Mouse (Mus musculus): ENCODE data around the gene Slc25a14. TPM values are rescaled to one million over a fixed set of nuclear protein-coding genes. Genes with fewer than 3 reads are reported as not detected.

Gene Slc25a14
- 3.3 and 4.3 TPM in 2 replicates for total RNA-seq (2014; fragmentation: Nextera tagmentation)
- total RNA-seq (2017), result 8.0 and 8.4 TPM in 2 replicates

GRCm38 (mm10) chrX:48623379-48624053 lies at the start of gene Slc25a14:
Slc25a14 (plus strand) TSS chrX:48623413.
- ATAC-seq (replicated peaks; ENCODE audit: low FRiP score, low TSS enrichment, poor library complexity, severe bottlenecking), result peak; percentile 99

DNA sequence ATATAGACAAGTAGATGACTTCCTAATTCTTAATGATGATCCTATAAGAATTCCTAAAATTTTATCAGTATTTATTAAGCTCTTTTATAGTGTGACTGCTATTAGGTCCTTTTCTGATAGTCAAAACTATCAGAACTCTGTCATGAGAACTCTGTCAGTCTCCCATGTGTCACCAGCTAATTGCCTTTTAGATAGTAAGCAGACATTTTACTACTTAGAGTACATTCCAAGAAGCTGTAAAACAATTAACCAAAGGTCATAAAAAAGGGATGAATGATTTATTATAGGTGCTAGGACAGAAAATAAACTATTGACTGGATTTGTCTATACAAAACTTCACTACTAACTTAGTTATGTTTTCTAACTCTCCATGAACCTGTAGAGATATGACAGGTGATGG lies 39.9 kb upstream of the Slc25a14 start:
- ATAC-seq (replicated peaks; ENCODE audit: low FRiP score, low TSS enrichment, poor library complexity, severe bottlenecking), result no peak

DNA sequence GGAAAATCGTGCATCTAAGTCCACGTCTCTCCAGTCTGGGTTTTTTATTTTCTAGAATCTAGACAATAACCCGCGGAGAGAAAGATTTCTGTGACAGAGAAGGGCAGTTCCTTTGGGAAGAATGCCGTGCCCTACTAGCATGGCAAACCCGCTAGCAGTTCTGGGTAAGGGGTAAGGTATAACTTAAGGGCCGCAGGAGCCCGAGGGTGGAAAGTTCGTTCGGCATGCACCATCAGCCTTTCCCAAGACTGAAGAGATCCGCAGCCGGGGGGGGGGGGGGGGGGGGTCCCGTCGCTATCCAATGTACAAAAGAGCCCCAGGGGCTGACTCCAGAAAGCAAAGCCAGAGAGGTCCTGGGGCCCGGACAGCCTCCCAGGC lies 29.5 kb upstream of the Slc25a14 start:
- ATAC-seq (replicated peaks; ENCODE audit: low FRiP score, low TSS enrichment, poor library complexity, severe bottlenecking), result no peak

DNA sequence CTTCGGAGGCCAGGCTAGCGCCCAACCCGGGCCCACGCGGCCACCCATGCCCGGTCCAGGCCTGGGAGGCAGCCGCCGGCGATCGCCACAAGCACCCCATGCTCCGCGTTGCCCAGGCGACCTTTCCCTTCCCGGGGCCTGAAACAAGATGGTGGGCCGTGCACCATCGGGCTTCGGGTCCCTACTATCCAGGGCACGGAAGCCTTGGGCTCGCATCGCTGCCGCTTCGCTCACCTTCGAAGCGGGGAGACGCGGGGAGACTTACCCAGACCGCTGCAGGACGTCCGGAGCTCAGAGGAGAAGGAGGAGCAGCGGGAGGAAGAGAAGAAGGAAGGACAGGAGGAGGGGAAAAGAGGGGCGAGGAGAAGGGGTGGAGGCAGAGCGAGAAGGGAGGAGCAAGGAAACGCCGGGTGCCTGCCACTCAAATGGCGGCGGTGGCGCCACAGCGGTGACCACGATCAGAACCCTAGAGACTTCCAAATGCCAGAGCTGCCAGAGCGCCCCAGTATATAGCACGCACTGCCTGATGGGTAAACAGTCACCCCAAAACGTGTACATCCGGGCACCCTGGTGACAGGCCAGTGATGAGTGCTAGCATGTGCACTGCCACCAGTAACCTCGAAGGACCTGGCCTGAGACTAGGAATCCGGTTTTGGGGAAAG lies 29.0 kb upstream of the Slc25a14 start, which contains the start of gene Zfp280c:
Gene Zfp280c, minus strand, starts transcription at position 406 of the 662 bp plus-strand sequence.
- ATAC-seq (replicated peaks; ENCODE audit: low FRiP score, low TSS enrichment, poor library complexity, severe bottlenecking), result peak; percentile 99

- no peak for ATAC-seq (replicated peaks; ENCODE audit: low FRiP score, low TSS enrichment, poor library complexity, severe bottlenecking)
These were observed 27.2 kb upstream of the Slc25a14 start for GRCm38 (mm10) chrX:48596053-48596452.

GRCm38 (mm10) chrX:48596906-48597305 lies 26.3 kb upstream of the Slc25a14 start:
- ATAC-seq (replicated peaks; ENCODE audit: low FRiP score, low TSS enrichment, poor library complexity, severe bottlenecking), result no peak

- ATAC-seq (replicated peaks; ENCODE audit: low FRiP score, low TSS enrichment, poor library complexity, severe bottlenecking), result no peak
These were observed 18.3 kb upstream of the Slc25a14 start for GRCm38 (mm10) chrX:48604872-48605271.

- ATAC-seq (replicated peaks; ENCODE audit: low FRiP score, low TSS enrichment, poor library complexity, severe bottlenecking), result no peak
These were observed 199 bp upstream of the Slc25a14 start for GRCm38 (mm10) chrX:48623049-48623378.

DNA sequence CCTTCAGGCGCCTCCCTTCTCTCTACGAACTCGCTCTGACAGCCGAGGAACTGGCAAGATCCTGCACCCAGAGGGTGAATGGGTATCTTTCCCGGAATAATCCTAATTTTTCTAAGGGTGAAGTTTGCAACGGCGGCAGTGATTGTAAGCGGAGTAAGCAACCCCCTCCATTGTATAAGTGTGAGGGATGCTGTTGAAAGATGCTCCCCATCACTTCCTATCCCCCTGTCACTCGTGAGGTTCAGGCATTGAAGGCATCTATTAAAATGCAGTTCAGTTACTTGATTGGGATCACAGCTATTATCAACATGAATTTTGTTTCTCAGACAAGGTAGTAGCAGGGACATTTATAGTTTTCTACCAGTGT lies 824 bp downstream of the Slc25a14 start:
- ATAC-seq (replicated peaks; ENCODE audit: low FRiP score, low TSS enrichment, poor library complexity, severe bottlenecking), result no peak

GRCm38 (mm10) chrX:48637032-48637431 lies 13.8 kb downstream of the Slc25a14 start:
- no peak for ATAC-seq (replicated peaks; ENCODE audit: low FRiP score, low TSS enrichment, poor library complexity, severe bottlenecking)

GRCm38 (mm10) chrX:48644122-48644521 lies 20.9 kb downstream of the Slc25a14 start:
- ATAC-seq (replicated peaks; ENCODE audit: low FRiP score, low TSS enrichment, poor library complexity, severe bottlenecking), result no peak

- ATAC-seq (replicated peaks; ENCODE audit: low FRiP score, low TSS enrichment, poor library complexity, severe bottlenecking), result no peak
These were observed 43.6 kb downstream of the Slc25a14 start for GRCm38 (mm10) chrX:48666807-48667206.

GRCm38 (mm10) chrX:48669588-48669987 lies 46.4 kb downstream of the Slc25a14 start:
- ATAC-seq (replicated peaks; ENCODE audit: low FRiP score, low TSS enrichment, poor library complexity, severe bottlenecking), result no peak

DNA sequence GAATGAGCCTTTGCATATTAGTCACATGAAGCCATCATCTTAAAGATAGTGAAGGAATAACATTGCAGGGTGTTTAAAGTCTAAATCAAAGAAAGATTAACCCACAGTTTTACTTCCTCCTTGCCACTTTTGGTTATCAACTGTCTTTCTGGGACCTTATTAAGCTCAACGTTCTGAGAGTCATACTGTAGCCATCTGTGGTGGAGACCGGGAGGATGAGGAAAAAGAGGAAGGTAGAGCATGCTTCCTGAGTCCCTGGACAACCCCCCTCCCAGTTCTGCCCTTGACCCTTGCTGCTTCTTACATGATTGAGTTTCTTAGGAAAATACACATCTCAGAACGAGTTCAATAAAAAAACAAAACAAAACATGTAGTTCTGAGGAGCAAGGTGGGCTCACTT lies 48.5 kb downstream of the Slc25a14 start:
- no peak for ATAC-seq (replicated peaks; ENCODE audit: low FRiP score, low TSS enrichment, poor library complexity, severe bottlenecking)

DNA sequence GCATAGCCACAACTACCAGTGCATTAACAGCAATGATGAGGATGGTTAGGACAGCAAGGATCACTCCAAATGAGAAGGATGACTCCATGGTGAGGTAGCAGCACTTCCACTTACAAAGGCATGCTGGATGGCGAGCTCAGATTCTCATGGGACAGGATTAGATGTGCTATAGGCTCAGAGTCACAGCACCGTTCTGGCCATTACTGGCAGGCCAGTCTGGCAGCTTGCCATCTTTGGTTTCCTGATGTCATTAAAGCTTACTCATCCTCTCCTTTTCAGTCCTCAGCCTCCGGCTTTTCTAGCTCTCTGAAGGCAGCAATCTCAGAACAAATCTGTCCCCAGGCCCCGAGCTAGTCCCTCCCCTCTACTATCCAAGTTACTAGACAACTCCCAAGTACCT lies 51.0 kb downstream of the Slc25a14 start, which contains the start of gene Gpr119:
Gene Gpr119, minus strand, starts transcription at position 308 of the 400 bp plus-strand sequence.
- no peak for ATAC-seq (replicated peaks; ENCODE audit: low FRiP score, low TSS enrichment, poor library complexity, severe bottlenecking)

GRCm38 (mm10) chrX:48683451-48683850 lies 60.2 kb downstream of the Slc25a14 start:
- ATAC-seq (replicated peaks; ENCODE audit: low FRiP score, low TSS enrichment, poor library complexity, severe bottlenecking), result peak; percentile 78; the same call in 1 of the 2 replicates

DNA sequence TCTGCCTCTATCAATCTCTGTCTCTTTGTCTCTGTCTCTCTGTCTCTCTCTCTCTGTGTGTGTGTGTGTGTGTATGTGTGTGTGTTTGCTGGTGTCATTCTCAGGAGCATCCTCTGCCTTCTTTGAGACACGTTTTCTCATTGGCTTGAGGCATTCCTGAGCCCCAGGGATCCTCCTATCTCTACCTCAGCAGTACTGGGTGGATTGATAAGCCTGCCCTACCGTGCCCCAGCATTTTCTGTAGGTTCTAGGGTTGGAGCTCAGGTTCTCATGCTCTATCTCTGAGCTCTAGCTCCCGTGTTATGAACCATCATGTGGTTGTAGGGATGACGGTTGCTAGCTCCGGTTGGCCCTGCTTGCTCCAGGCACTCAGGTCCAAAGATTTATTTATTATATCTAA lies 60.6 kb downstream of the Slc25a14 start:
- ATAC-seq (replicated peaks; ENCODE audit: low FRiP score, low TSS enrichment, poor library complexity, severe bottlenecking), result no peak

DNA sequence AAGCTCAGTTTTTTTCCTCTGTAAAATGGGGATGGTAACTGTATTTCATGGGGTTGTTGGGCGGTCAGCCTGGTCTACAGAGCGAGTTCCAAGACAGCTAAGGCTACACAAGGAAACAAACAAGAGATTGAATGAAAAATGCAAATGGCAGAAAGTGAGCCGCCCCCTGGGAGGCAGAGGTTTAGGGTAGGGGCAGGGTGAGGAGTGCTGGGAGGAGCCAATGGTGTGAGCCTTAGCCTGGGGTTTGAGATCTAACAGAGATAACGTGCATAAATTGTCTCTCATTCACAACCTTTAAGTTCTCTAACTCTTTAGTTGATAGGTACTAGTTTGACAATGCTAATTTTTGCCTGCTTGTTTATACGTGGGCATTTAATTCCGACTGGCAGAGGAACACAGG lies 71.2 kb downstream of the Slc25a14 start:
- peak; percentile 40 for ATAC-seq (replicated peaks; ENCODE audit: low FRiP score, low TSS enrichment, poor library complexity, severe bottlenecking)

DNA sequence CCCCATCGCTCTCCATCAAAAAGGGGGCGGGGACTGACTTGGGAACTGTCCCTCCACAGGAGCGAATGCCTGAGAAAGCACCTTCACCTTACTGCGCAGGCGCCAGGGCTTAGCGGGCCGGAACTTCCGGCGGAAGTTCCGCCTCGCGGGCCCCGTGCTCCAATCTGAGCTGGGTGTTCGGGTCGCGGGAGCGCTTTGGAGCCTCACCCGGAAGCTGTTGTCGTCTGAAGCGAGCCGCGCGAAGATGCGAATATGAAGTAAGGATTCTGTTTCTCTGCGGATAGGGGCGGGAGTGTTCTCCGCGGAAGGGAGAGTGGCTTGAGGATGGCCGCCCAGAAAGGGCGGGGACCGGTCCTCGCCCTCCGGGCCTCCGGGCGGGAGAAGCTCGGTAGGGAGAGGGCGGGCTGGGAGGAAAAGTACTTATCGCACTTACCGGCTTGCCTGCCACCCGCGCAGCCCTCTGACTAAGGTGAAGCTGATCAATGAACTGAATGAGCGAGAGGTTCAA lies 71.7 kb downstream of the Slc25a14 start, which contains the start of gene Rbmx2:
Gene Rbmx2, plus strand, starts transcription at position 141 of the 508 bp plus-strand sequence.
- ATAC-seq (replicated peaks; ENCODE audit: low FRiP score, low TSS enrichment, poor library complexity, severe bottlenecking), result peak; percentile 99

GRCm38 (mm10) chrX:48709701-48710100 lies 86.5 kb downstream of the Slc25a14 start:
- ATAC-seq (replicated peaks; ENCODE audit: low FRiP score, low TSS enrichment, poor library complexity, severe bottlenecking), result no peak
